ENCODE assay signal across 8 mouse cellular contexts in the genomic region with DNA sequence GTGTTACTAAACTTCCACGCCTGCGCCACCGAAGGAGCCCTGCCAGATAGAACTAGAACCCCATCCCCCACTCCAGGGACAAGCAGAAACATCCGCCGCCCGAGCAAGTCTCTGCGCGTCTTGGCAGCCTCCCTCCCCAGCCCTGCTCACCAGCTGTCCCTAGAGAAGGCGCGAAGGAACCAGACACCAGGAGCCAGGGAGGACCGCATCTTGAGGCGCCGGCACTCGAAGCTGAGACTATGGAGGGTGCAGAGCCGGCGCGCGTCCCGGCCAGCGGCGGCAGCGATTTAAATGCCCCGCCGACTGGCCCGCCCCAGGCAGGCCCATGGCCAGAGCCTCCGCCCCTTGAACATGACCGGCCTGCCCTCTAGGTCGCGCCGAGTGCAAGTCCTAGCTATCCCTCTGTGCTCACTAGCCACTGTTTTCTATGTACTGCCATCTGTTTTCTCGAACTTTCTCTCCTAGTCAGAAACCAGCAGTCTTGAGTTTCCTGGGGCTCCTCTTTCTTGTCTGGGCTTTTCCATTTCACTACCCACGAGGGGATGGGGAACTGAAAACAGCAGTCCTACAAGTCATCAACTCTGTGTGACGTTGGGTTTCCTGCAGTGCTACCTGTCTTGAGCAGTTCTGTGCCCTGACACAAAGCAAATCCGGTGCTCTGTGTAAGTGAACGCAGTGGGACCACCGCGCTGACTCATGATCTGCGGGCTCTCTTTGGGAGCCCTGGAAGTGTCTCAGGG. TPM values are rescaled to one million over a fixed set of nuclear protein-coding genes. Genes with fewer than 3 reads are reported as not detected.
DNase-seq lines count a peak whose midpoint lies in the region; ATAC-seq and TF ChIP-seq lines count a peak whose summit lies in the region.

A gene (minus strand): TSS at position 590 of the 740 bp plus-strand sequence.

- no peak for TF ChIP-seq CTCF in gastrocnemius, adult 2 months (IDR thresholded peaks at IDR 0.05)

- DNase-seq in NIH3T3 (ENCODE audit: low read depth): peak; percentile 58
- DNase-seq in cerebellum, postnatal 14 days: peak; percentile 45 to 56
- DNase-seq in gastrocnemius, adult 2 months: peak; percentile 85
- peak; percentile 53 for DNase-seq in left cerebral cortex, adult 11 months (ENCODE audit: low spot score)
- peak; percentile 69 for DNase-seq in lung, postnatal 36 days
- peak; percentile 80 to 82 for DNase-seq in right cerebral cortex, adult 2 months (ENCODE audit: low spot score in 2 of 2)
- DNase-seq in urinary bladder, postnatal 25 days (ENCODE audit: low spot score): peak; percentile 49

- peak within 1 kb of the TSS; percentile 59 for H3K27ac ChIP-seq in gastrocnemius, adult 2 months
- H3K27ac ChIP-seq in hindbrain, embryonic 16.5 days (ENCODE audit: low read depth, low read length): no peak within 1 kb of the TSS

- 3% methylated on average over 38 of the region's 38 CpGs for WGBS in hindbrain, embryonic 16.5 days

- H3K4me2 ChIP-seq in hindbrain, embryonic 16.5 days (ENCODE audit: low read length): peak within 1 kb of the TSS; percentile 85

- no peaks in the 10 kb centered on the region for H3K9me3 ChIP-seq in hindbrain, embryonic 16.5 days (ENCODE audit: control insufficient read depth, low read length)

- intact Hi-C loops in gastrocnemius, adult 2 months (cut with DNase I): no loop called here

- ATAC-seq in hindbrain, embryonic 16.5 days: peak; percentile 83

- H3K27me3 ChIP-seq in hindbrain, embryonic 16.5 days (replicated peaks; ENCODE audit: control insufficient read depth, insufficient read depth, low read length): peaks cover 7% of the 10 kb centered on the region; the same call in 1 of the 2 replicates

- peak within 1 kb of the TSS; percentile 64 for H3K9ac ChIP-seq in hindbrain, embryonic 16.5 days (ENCODE audit: low read depth, low read length)

- H3K4me1 ChIP-seq in hindbrain, embryonic 16.5 days (ENCODE audit: control insufficient read depth, insufficient read depth, low read depth, low read length): peaks cover 12% of the 10 kb centered on the region

- H3K4me3 ChIP-seq in gastrocnemius, adult 2 months: peak within 1 kb of the TSS; percentile 68
- H3K4me3 ChIP-seq in hindbrain, embryonic 16.5 days (ENCODE audit: low read length): peak within 1 kb of the TSS; percentile 47

- no peaks in the 10 kb centered on the region for H3K36me3 ChIP-seq in hindbrain, embryonic 16.5 days (ENCODE audit: control insufficient read depth, insufficient read depth, low read length)

RNA-seq across cellular contexts. Expression of the gene that starts here (rescaled TPM):
- under 1 TPM; 0.36 to 0.50 TPM for total RNA-seq in gastrocnemius, adult 2 months (2021)
- 1.9 and 2.6 TPM in 2 replicates for polyA plus RNA-seq in hindbrain, embryonic 16.5 days (2015; fragmentation: Nextera tagmentation; extraction: Ambion mirVana)

Comparison
In these comparisons a context has a peak if more than half of its experiments do, and no peak if none do; other contexts are left out.
1. Peak in DNase-seq, H3K4me3 ChIP-seq and H3K27ac ChIP-seq in gastrocnemius, adult 2 months; RNA of the gene not detected or under 1 TPM.